Mouse (Mus musculus) spleen, postnatal 10 days (tissue): ENCODE data around the gene Atf4.
A peak's percentile ranks its signal among the peaks of the same experiment; 100 is the strongest.

ENCODE experiments used
- DNase-seq, 2 experiments: peaks; one replicate each; pipeline ENCODE4 v3.0.0; 2021 to 2022; ENCODE audit warnings: low spot score in 2 of 2

Gene Atf4

DNA sequence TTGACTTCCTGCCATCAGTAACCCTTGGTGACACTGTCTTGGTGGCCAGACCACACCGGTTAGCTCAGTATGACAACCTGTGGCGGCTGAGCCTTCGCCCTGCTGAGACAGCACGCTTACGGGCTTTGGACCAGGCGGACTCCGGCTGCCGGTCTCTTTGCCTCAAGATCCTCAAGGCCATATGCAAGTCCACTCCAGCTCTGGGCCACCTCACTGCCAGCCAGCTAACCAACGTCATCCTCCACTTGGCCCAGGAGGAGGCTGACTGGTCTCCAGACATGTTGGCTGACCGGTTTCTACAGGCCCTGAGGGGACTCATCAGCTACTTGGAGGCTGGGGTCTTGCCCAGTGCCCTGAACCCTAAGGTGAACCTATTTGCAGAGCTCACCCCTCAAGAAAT lies 5.3 kb upstream of the Atf4 start:
- no peak for DNase-seq

DNA sequence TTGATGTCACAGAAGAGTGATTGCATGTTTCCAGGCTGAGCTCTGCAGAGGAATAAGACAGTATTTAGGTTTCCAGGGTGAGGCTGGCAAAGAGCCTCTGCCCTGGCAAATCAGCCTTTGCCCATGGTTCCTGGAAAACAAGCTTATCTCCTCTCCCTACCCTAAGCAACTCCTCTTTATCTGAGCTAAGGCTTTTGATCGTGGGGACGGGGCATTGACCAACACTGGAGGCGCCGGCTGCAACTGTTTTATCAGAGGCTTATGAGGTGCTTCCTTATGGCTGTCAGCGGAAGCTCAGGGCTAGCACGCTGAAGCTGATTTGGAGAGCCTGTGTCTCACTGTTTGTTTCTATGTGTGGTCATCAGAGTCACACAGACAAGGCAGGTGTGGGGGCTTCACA lies 4.4 kb upstream of the Atf4 start:
- DNase-seq, result no peak

DNA sequence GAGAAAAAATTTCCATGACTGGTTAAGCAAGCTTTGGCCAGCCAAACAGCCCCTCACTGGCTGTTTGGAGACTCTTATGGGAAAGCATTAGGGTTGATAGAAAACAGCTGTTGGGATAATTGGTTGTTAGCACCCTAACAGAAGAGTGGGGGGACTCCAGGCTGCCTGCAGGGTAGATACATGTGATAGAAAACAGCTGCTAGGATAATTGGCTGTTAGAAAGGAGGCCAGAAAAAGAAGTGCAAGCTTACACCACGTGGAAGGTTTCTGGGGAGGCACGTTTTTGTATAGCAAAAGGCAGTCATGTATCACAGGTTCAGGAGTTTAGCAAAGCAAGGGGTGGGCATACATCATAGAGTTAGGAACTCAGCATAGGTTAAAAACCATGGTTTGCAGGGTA lies 1.5 kb upstream of the Atf4 start:
- no peak for DNase-seq

DNA sequence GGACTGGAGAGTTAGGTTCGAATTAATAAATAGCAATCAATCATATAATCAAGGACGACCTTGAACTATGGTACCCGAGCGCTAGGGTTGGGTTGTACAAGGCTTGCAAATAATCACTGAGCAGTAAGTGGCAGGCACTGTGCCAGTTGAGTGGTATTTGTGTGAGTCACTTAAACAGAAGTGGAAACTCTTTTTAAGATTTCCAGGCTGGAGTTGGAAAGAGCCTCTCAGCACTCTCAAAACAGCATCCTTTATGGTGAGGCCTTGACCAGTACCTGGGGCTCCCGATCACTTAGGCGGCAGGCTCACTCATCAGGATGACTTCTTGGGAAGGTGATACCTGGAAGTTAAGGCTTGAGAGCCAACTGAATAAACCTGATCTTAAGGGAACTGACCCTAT lies 777 bp upstream of the Atf4 start:
- DNase-seq, result peak in 1 of 2 experiments; percentile 28

DNA sequence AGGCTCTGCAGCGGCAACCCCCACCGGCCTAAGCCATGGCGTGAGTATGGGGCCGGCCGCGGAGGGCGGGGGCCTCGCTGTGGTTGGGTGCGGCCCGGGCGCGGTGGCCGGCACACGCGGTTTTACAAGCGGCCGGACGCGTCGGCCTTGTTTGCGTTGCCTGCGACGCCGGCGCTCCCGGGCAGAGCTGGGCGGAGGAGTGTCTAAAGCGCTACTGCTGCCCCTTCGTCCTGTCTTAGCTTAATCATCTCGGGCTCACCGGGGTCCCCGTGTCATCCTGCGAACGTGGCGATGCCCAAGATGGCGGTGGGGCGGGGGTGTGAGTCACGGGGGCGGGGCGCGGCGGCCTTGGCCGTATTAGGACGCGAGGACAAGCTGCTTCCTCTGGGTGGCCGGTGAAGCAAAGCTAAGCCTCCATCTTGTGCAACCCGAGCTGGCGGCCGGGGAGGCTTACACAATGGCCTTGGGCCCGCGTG lies 700 bp downstream of the Atf4 start:
- peak; percentile 74 to 91 for DNase-seq

DNA sequence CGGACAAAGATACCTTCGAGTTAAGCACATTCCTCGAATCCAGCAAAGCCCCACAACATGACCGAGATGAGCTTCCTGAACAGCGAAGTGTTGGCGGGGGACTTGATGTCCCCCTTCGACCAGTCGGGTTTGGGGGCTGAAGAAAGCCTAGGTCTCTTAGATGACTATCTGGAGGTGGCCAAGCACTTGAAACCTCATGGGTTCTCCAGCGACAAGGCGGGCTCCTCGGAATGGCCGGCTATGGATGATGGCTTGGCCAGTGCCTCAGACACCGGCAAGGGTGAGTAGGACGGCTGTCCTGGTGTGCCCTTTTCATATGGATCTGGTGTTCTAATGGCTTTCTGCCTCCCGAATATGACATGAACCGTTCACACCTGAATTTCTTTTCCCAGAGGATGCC lies 1.3 kb downstream of the Atf4 start:
- DNase-seq, result peak in 1 of 2 experiments; percentile 45

DNA sequence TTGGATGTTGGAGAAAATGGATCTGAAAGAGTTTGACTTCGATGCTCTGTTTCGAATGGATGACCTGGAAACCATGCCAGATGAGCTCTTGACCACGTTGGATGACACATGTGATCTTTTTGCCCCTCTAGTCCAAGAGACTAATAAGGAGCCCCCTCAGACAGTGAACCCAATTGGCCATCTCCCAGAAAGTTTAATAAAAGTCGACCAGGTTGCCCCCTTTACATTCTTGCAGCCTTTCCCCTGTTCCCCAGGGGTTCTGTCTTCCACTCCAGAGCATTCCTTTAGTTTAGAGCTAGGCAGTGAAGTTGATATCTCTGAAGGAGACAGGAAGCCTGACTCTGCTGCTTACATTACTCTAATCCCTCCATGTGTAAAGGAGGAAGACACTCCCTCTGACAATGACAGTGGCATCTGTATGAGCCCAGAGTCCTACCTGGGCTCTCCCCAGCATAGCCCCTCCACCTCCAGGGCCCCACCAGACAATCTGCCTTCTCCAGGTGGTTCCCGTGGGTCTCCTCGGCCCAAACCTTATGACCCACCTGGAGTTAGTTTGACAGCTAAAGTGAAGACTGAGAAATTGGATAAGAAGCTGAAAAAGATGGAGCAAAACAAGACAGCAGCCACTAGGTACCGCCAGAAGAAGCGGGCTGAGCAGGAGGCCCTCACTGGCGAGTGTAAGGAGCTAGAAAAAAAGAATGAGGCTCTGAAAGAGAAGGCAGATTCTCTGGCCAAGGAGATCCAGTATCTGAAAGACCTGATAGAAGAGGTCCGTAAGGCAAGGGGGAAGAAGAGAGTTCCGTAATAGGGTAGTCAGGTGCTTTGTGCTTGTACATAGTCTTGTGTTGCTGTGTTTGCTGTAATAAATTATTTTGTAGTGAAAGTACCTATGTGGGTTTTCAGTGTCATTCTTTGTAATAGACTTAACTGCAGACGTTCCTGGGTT lies 1.9 kb downstream of the Atf4 start:
- peak in 1 of 2 experiments; percentile 24 for DNase-seq

DNA sequence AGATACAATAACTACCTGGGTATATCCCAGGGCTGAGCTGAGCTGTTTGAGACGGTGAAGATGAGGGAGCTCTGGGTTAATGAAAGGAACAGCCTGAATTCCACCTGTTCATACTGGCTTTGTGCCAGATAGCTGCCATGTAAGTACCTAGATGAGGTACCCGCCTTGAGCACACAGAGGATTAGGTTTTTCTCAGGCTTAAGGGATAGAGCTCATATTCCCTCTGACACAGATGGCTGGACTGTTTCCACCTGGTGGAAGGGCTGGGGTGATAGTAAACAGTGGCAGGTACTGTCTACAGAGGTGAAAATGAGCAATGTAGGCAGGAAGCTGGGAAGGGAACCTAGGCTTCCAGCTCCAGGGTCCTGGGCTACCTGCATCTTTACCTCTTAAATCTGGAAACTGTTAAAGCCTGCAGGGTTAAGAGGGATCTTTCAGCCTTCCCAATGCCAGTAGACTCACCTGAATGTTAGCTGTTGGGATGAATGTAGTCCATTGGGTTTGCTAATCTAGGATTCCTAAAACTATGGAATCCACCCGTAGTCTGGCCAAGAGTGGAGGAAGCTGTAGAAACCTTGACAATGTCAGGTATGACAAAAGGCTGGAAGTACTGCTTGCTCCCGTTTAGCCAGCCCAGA lies 2.7 kb downstream of the Atf4 start:
- DNase-seq, result no peak

DNA sequence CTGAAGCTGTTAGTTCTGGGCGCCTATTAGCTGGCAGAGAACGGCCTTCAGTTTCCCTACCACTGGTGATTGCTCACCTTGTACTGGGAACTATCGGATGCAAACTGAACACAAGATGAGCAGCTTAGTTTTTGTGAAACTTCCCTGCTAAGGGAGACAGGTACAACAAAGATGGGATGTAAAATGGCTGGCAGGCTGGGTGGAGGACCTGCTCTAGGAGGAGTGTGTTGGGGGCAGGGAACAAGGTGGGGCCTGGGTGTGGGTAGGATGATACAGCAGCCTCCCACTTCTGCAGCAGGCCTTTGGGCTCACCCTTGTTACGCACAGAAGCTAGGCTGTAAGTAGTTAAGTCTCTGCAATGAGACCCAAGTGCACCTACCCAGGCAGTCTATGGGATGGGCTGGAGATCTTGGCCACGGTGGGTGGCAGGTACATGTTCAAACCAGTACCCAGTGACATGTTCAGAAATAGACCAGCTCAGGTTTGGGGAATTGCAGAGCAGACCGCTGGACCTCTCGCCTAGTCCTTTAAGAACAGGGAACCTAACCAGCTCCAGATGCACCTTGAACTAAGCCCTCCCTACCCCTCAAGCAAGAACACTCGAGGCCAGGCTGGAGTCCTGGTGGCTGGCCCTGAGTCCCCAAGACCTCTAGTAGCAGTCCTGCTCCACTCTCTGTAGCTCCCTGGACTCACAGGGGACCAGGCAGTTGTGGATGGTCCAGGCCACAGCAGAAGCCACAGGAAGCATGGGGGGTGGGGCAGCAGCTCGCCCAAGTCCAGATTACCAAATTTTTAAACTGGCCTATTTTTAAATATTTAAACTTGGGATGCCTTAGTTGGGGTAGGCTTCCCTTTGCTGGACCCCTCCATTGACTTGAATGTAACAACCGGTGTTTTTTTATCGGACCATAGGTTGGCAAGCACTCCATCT lies 3.5 kb downstream of the Atf4 start:
- peak; percentile 47 to 77 for DNase-seq

DNA sequence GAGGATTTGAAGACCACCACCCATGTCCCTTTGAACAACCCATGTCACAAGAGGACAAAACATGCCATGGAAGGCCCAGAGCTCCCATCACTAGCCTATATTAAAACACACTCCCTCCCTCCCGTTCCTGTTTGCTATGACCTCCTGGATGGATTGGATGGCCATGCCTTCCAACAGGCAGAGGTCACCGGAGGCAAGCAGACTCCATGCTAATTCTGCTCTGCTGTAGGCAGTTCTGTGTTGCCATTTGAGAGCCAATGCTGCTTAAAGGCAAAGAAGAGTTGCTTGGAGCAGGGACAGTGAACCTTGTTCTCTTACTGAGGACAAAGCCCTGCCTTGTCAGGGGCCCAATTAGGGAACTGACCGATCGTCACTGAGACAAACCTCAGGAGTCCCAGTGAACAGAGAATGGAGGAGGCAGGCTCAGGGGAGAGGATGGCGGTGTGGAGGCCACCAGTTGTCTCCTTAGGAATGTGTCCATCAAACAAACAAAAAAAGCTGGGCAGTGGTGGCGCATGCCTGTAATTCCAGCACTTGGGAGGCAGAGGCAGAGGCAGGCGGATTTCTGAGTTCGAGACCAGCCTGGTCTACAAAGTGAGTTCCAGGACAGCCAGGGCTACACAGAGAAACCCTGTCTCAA lies 4.5 kb downstream of the Atf4 start:
- DNase-seq, result no peak

DNA sequence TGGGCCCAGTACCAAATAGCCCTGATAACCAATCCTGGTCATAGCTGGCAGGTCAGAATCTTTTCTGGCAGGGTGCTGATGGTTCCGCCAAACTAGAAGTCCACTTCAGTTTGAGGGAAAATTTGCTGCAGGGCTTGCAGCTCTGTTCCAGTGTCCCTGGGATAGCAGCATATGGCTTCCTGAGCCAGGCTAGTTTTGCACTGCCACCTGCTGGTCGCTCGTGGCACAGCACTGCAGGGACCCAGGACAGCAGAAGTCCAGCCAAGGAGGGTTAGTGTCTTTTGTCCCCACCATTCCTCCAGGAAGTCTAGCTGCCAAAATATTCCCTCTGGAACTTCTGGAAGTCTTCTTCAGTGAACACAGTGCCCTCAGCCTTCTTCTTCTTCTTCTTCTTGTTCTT lies 5.7 kb downstream of the Atf4 start:
- DNase-seq, result peak; percentile 91 to 93

DNA sequence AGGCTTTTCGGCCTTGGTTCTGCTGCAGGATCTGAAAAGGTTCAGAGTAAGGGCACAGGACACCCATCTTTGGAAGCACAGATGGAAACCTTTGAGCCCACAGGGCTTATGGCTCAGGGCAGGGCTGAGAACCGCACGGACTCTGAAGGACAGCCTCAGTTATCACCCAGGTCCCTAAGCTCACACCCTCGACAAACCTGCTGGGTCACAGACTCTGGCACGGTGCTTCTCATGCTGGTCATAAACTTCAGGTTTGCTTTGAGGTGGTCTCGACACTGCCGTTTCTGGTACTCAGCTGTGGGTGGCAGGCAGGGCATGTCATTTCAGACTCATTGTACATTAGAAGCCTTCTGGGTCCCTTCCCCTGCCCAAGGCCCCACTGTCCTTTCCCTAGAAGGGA lies 6.1 kb downstream of the Atf4 start:
- DNase-seq, result no peak

DNA sequence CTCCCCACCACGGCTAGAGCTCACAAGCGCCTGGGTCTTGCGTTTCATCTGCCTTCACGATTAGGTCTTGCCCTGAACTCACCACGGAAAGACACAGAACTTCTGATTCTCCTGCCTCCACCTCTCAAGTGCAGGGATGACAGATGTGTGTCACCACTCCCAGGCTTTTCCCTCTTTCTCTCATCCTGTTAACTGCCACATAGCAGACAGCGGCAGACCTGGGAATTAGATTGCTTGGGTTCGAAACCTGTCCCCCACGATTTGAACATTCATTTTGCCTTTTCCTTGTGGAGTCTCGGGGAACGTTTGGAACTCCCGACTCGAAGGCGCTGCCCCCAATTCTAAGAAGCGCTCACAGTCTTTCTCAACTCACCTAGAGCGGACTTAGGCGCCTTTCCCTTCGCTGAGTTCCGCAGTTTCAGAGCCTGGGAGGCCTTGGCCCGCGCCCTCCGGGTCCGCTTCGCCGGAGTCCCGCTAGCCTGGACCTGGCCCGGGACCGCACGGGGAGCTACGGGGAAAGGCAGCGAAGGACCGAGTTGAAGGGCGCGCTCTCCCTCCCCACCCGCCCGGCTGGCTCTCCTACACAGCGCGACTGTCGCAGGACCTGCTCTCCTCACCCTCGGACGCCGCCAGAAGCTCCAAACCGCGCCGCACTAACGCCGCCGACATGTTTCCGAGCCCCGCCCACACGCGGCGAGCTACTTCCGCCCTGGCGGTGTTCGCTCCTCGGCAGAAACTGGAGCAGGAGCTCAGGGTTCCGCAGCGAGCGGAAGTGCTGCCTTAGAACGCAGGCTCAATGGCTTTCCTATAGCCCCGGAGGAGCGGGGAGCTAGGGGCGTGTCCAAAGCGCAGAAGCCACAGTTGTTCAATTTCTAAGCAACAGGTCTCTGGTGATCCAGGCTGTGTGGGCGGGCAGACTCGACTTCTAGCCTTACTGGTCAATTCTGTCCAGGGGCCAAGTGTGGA lies 8.9 kb downstream of the Atf4 start, which contains the start of gene Rps19bp1:
TSS of gene Rps19bp1 (minus strand) at position 706 of the 966 bp plus-strand sequence.
- DNase-seq, result peak; percentile 84 to 93

DNA sequence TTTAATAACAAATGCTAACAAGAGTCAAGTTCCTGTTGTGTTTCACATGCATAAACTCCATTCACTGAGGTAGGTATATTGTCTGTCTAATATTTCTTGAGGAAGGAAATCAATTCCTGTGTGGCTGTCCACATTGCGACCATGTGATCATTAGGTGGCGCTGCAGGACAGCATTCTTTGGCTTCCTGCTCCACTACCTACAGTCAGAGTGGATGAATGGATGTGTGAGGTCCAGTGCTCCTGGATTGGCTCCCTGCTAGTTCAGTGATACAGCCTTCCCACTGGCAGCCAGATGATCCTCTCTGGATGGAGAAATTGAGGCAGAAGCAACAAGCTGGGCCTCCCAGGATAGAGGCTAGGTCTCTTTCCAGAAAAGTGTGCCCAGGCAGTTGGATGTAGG lies 11.3 kb downstream of the Atf4 start:
- DNase-seq, result peak; percentile 47 to 82

DNA sequence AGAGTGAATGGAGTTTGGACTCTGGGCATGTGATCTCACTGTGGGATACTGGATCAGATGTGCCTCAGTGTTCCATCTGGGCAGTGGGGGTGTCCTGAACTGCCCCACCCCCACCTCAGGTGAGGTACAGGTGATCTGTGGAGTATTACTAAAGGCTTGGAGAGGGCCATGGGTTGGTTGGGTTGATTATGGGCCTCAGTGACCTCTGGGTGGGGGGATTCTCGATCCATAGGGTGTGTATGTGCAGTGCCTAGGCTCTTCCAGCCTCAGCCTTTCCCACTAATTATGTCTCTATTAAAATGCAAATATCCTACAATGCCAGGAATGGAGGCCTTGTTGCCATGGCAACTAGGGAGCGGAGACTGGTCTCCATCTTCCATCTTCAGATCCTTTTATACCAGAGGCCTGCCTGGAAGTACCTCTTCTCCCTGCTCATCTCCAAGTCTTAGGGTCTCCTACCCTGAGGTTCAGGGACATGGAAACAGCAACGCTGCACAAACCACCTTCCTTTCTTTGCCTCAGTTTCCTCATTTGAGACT lies 16.9 kb downstream of the Atf4 start:
- DNase-seq, result no peak

DNA sequence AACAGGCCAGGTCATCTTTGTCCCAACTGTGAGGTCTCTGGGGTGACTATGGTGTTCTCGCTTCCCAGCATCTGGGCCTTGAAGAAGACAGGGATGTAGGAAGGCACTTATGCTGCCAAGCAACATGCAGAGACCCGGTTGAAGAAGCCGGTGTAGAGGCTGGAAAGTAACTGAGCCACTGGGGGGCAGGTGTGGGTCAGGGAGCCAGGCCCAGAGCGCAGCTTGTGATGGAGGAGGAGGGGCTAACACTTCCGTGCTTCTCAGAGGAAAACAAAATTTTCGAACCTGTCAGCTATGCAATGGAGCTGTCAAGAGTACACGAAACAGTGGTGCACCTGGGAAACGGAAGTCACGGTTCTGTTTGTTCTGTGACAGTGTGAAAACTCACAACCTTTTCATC lies 22.1 kb downstream of the Atf4 start:
- DNase-seq, result no peak

DNA sequence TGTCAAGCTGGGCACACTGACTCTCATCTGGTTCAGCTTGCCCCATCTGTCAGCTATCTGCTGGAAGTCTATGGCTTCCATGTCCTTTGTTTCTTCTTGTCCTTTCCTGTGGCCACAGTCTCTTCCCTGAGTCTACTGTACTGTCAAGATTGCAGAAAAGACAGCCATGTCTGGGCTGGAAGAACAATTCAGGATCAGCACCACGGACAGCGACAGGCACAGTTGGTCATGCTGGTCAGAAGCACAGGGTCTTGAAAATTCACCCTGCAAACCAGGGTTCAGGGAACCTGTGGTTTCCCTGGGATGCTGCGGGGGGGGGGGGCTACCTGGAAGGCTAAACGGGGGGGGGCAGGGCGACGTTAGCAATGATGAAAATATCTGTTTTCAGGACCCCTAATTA lies 22.6 kb downstream of the Atf4 start:
- DNase-seq, result peak in 1 of 2 experiments; percentile 80

DNA sequence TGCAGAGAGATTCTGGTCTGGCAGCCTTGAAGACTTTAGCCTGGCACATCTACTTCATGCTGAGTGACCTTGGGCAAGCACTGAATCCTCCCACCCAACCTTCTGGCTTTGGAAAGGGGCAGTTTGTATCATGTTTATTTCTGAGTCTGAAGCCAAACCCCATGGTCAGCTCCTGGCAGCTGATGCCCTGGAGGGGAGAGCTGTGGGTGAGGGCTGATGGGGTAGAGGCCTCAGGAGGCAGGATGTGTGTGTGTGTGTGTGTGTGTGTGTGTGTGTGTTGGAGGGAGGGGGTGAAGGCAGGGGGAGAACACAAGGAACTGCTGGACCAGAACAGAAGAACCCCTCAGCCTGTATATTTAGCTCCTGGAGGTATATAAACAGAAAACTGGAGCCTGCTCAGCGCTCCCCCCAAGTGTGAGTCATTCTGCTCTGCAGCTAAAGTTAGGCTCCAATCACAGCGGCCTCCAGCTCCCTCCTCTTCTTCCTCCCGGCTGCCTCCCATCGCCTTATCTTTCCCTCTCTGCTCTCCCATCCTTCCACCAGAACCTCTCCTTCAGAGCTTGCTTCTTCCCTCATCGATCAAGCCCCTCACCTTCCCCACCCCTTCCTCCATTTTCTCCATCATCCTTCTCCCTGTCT lies 23.3 kb downstream of the Atf4 start:
- DNase-seq, result no peak

DNA sequence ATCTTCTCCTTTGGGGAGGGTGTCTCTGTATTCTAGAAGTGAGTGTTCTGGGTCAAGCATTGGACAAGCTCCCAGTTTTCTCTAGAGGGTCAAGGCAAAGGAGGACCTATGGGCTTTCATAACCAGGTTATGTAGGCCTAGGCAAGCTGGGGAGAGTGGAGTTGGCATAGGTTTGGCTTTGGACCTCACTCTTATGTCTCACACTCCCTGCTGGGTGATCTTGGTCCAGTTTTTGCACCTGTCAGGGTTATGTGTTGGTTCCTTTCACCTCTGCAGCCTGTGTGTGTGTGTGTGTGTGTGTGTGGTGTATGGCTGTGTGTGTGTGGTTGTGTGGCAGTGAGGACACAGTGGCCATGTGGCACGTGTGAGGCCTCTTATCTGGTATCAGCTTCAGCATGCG lies 24.1 kb downstream of the Atf4 start:
- no peak for DNase-seq
